Mouse (Mus musculus): ENCODE results near the gene Cox17.

DNA sequence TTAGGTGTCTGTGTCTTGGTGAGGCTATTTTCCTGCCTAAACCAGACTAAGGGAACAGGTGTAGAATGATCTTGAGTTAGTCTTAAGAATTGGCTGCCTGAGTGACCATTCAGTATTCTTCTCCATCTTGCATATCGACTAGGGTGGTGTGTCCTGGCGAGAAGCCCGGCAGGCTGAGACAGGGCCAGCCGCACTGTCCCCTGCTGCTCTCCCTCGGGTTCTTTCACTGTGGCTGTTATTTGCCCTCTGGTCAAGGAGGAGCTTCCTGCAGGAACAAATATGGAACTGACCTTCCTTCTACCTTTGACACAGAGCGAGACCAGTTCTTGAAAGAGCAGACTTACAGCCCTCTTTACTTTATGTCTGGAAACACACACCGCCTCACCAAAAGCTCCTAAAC, 5.2 kb downstream of the Cox17 start:
- TF ChIP-seq POLR2A (IDR thresholded peaks at IDR 0.05; ENCODE audit: insufficient read length, low read depth) (no peak), POLR2AphosphoS2 (IDR thresholded peaks at IDR 0.05; ENCODE audit: insufficient read length, low read depth) (no peak), TCF3 (IDR thresholded peaks at IDR 0.05; ENCODE audit: insufficient read length, low read depth) (no peak), TCF12 (IDR thresholded peaks at IDR 0.05; ENCODE audit: insufficient read depth, poor library complexity, severe bottlenecking) (no peak), MYOG (IDR thresholded peaks at IDR 0.05; ENCODE audit: control insufficient read depth in 1 of 3, insufficient read depth in 1 of 3, insufficient read length in 2 of 3, low read depth in 2 of 3) (no peak), USF1 (IDR thresholded peaks at IDR 0.05; ENCODE audit: low read depth) (no peak)
